Mouse (Mus musculus): ENCODE results near the gene Pa2g4. TPM values are rescaled to one million over a fixed set of nuclear protein-coding genes. Genes with fewer than 3 reads are reported as not detected.

The Pa2g4 gene
- total and polyA plus RNA-seq, 3 experiments = 232 to 663 (median 298) TPM

GRCm38 (mm10) chr10:128535206-128535605, 30.6 kb downstream of the Pa2g4 start:
- H3K4me3 ChIP-seq (ENCODE audit: control insufficient read depth in 1 of 2, insufficient read depth in 1 of 2, low read depth in 2 of 2, low read length in 2 of 2) = no peak overlapping the region
- TF ChIP-seq ZC3H11A (IDR thresholded peaks at IDR 0.05; ENCODE audit: low read depth, low read length) = no peak
- TF ChIP-seq POLR2A (IDR thresholded peaks at IDR 0.05; ENCODE audit: control insufficient read depth in 1 of 2, insufficient read depth in 1 of 2, low read depth in 1 of 2, low read length in 2 of 2, poor library complexity in 1 of 2) = no peak
- TF ChIP-seq EP300 (IDR thresholded peaks at IDR 0.05; ENCODE audit: low read depth in 1 of 2, low read length in 2 of 2) = peak; percentile 45 to 56; a peak in 3 of 4 replicates
- TF ChIP-seq JUND (IDR thresholded peaks at IDR 0.05; ENCODE audit: low read depth, low read length) = no peak
- peak; percentile 21; the same call in 1 of the 2 replicates for TF ChIP-seq MYC (IDR thresholded peaks at IDR 0.05; ENCODE audit: low read depth, low read length)
- TF ChIP-seq USF1 (IDR thresholded peaks at IDR 0.05; ENCODE audit: low read depth, low read length) = no peak
- no peak for TF ChIP-seq RAD21 (IDR thresholded peaks at IDR 0.05; ENCODE audit: low read depth, low read length)
- peak; percentile 48; the same call in 1 of the 2 replicates for TF ChIP-seq GATA1 (IDR thresholded peaks at IDR 0.05; ENCODE audit: low read depth, low read length)
- peak; percentile 35; the same call in 1 of the 2 replicates for TF ChIP-seq ETS1 (IDR thresholded peaks at IDR 0.05; ENCODE audit: low read depth, low read length)
- no peak; the same call in 1 of the 2 replicates for TF ChIP-seq TBP (IDR thresholded peaks at IDR 0.05; ENCODE audit: low read depth, low read length)
- TF ChIP-seq POLR2AphosphoS2 (IDR thresholded peaks at IDR 0.05; ENCODE audit: low read length) = no peak
- TF ChIP-seq NRF1 (IDR thresholded peaks at IDR 0.05; ENCODE audit: insufficient read depth, low read depth, low read length, poor library complexity, severe bottlenecking) = no peak
- TF ChIP-seq MYB (IDR thresholded peaks at IDR 0.05; ENCODE audit: low read depth, low read length) = no peak
- no peak for TF ChIP-seq MEF2A (IDR thresholded peaks at IDR 0.05; ENCODE audit: extremely low read depth, insufficient replicate concordance, low read depth, low read length, poor library complexity, severe bottlenecking)
- TF ChIP-seq ZMIZ1 (IDR thresholded peaks at IDR 0.05; ENCODE audit: low read depth, low read length) = no peak
- TF ChIP-seq E2F4 (IDR thresholded peaks at IDR 0.05; ENCODE audit: borderline replicate concordance, low read depth, low read length) = no peak
- TF ChIP-seq SIN3A (IDR thresholded peaks at IDR 0.05; ENCODE audit: low read length) = no peak
- TF ChIP-seq MAZ (IDR thresholded peaks at IDR 0.05; ENCODE audit: low read depth, low read length) = no peak
- 0 out of 2 replicates have a peak, but pooled peaks have one; percentile 26 for TF ChIP-seq TAL1 (IDR thresholded peaks at IDR 0.05; ENCODE audit: low read length)
- TF ChIP-seq GABPA (IDR thresholded peaks at IDR 0.05; ENCODE audit: low read depth, low read length) = no peak
- TF ChIP-seq MAFK (IDR thresholded peaks at IDR 0.05; ENCODE audit: borderline replicate concordance, low read depth, low read length) = no peak
- 0 out of 2 replicates have a peak, but pooled peaks have one; percentile 20 for TF ChIP-seq RCOR1 (IDR thresholded peaks at IDR 0.05; ENCODE audit: low read depth, low read length)
- TF ChIP-seq ZNF384 (IDR thresholded peaks at IDR 0.05; ENCODE audit: low read depth, low read length) = no peak; the same call in 1 of the 2 replicates
- no peak for TF ChIP-seq USF2 (IDR thresholded peaks at IDR 0.05; ENCODE audit: borderline replicate concordance in 1 of 2, insufficient read depth in 1 of 2, low read depth in 1 of 2, low read length in 2 of 2)
- TF ChIP-seq POLR2AphosphoS5 (IDR thresholded peaks at IDR 0.05; ENCODE audit: borderline replicate concordance, low read depth, low read length) = no peak
- H3K27ac ChIP-seq (ENCODE audit: control insufficient read depth, low read depth, low read length) = peak overlapping the region; percentile 80
- peaks cover 0 to 7% of the 10 kb centered on the region in 2 experiments; a peak in 2 of 4 replicates for H3K36me3 ChIP-seq (ENCODE audit: control insufficient read depth in 1 of 2, insufficient read depth in 2 of 2, low read length in 2 of 2)
- H3K27me3 ChIP-seq (ENCODE audit: control insufficient read depth in 1 of 2, insufficient read depth in 2 of 2, low read length in 2 of 2) = no peaks in the 10 kb centered on the region
- H3K9ac ChIP-seq (ENCODE audit: control insufficient read depth, low read depth, low read length, poor library complexity, severe bottlenecking) = no peak overlapping the region
- no peaks in the 10 kb centered on the region for H3K79me2 ChIP-seq (ENCODE audit: control insufficient read depth, insufficient read depth, low read length, poor library complexity)
- peak; percentile 79 for DNase-seq (ENCODE audit: low read depth, low spot score)
- H3K9me3 ChIP-seq (replicated peaks; ENCODE audit: insufficient read depth, low read length) = no peaks in the 10 kb centered on the region
- H3K4me1 ChIP-seq (ENCODE audit: control insufficient read depth in 1 of 2, insufficient read depth in 2 of 2, low read length in 2 of 2) = peaks cover 0 to 11% of the 10 kb centered on the region in 2 experiments; a peak in 2 of 4 replicates
